Mouse (Mus musculus): Measurements from ENCODE around the gene Kiz. TPM values are rescaled to one million over a fixed set of nuclear protein-coding genes. Genes with fewer than 3 reads are reported as not detected.

Kiz gene
- 10 to 100 TPM; 19.5 to 23.8 TPM for total RNA-seq (2021)
- long read RNA-seq, experiment 1, transcript Kiz-201 (14 exons, 2,183 nt), result major isoform, 41 of 48 reads
- long read RNA-seq, experiment 1, partial matches to known transcripts, result 0 of 48 reads
- long read RNA-seq, experiment 1, other reads (novel, unspliced or antisense), result 7 of 48 reads
- long read RNA-seq, experiment 2, transcript Kiz-201 (14 exons, 2,183 nt), result major isoform, 47 of 60 reads
- long read RNA-seq, experiment 2, partial matches to known transcripts, result 1 of 60 reads
- long read RNA-seq, experiment 2, other reads (novel, unspliced or antisense), result 12 of 60 reads

GRCm38 (mm10) chr2:146855599-146856039 is at the start of gene Kiz:
Gene Kiz, plus strand, starts transcription at chr2:146855864.
- peak; percentile 94 for DNase-seq

- DNase-seq, result no peak
Observed at GRCm38 (mm10) chr2:146809706-146810256, 45.9 kb upstream of the Kiz start.

- no peak for DNase-seq
Observed at GRCm38 (mm10) chr2:146810695-146811094, 45.0 kb upstream of the Kiz start.

GRCm38 (mm10) chr2:146814978-146815377 is 40.7 kb upstream of the Kiz start:
- no peak for DNase-seq

- no peak for DNase-seq
Observed at GRCm38 (mm10) chr2:146819065-146819464, 36.6 kb upstream of the Kiz start.

- no peak for DNase-seq
Observed at GRCm38 (mm10) chr2:146823483-146823951, 32.1 kb upstream of the Kiz start.

- DNase-seq, result no peak
Observed at GRCm38 (mm10) chr2:146824043-146824442, 31.6 kb upstream of the Kiz start.

- no peak for DNase-seq
Observed at GRCm38 (mm10) chr2:146828006-146828405, 27.7 kb upstream of the Kiz start.

- DNase-seq, result no peak
Observed at GRCm38 (mm10) chr2:146833222-146834063, 22.2 kb upstream of the Kiz start.

GRCm38 (mm10) chr2:146834064-146834313 is 21.7 kb upstream of the Kiz start:
- DNase-seq, result no peak

- DNase-seq, result peak; percentile 22
Observed at GRCm38 (mm10) chr2:146834314-146835201, 21.1 kb upstream of the Kiz start.

GRCm38 (mm10) chr2:146835241-146835990 is 20.2 kb upstream of the Kiz start:
- DNase-seq, result no peak

GRCm38 (mm10) chr2:146836246-146836645 is 19.4 kb upstream of the Kiz start:
- DNase-seq, result no peak

- no peak for DNase-seq
Observed at GRCm38 (mm10) chr2:146836871-146837550, 18.7 kb upstream of the Kiz start.

- no peak for DNase-seq
Observed at GRCm38 (mm10) chr2:146837653-146838052, 18.0 kb upstream of the Kiz start.

- DNase-seq, result no peak
Observed at GRCm38 (mm10) chr2:146838596-146839302, 16.9 kb upstream of the Kiz start.

GRCm38 (mm10) chr2:146839303-146840030 is 16.2 kb upstream of the Kiz start:
- peak; percentile 6 for DNase-seq

- DNase-seq, result no peak
Observed at GRCm38 (mm10) chr2:146847863-146848262, 7.8 kb upstream of the Kiz start.

GRCm38 (mm10) chr2:146856120-146856519 is 456 bp downstream of the Kiz start:
- DNase-seq, result no peak
